Mouse (Mus musculus): ENCODE results near the gene Hoxa10. TPM values are rescaled to one million over a fixed set of nuclear protein-coding genes. Genes with fewer than 3 reads are reported as not detected.

The Hoxa10 gene
- polyA plus RNA-seq, 1 experiment = 15.8 TPM

- Histone ChIP-seq H3K4me2 (ENCODE audit: low read depth) (peak overlapping the region; percentile 79), H3K27me3 (ENCODE audit: control insufficient read depth, insufficient read depth, insufficient read length) (no peaks in the 10 kb centered on the region), H3K4me3 (peak overlapping the region; percentile 86), H3K36me3 (ENCODE audit: control insufficient read depth, insufficient read depth) (no peaks in the 10 kb centered on the region), H3K79me2 (ENCODE audit: control insufficient read depth, insufficient read depth) (peaks cover 71% of the 10 kb centered on the region), H3ac (ENCODE audit: control insufficient read depth, insufficient read length) (peak overlapping the region; percentile 16)
- TF ChIP-seq TCF3 (IDR thresholded peaks at IDR 0.05; ENCODE audit: insufficient read length, low read depth) (no peak), USF1 (IDR thresholded peaks at IDR 0.05; ENCODE audit: low read depth) (no peak), REST (IDR thresholded peaks at IDR 0.05; ENCODE audit: insufficient read depth, insufficient read length) (no peak), MAX (IDR thresholded peaks at IDR 0.05; ENCODE audit: low read depth) (no peak), E2F4 (IDR thresholded peaks at IDR 0.05; ENCODE audit: insufficient read depth) (no peak), SRF (IDR thresholded peaks at IDR 0.05; ENCODE audit: control insufficient read depth, insufficient read length, low read depth) (no peak), TCF12 (IDR thresholded peaks at IDR 0.05; ENCODE audit: insufficient read depth, poor library complexity, severe bottlenecking) (no peak), CEBPB (IDR thresholded peaks at IDR 0.05; ENCODE audit: insufficient read depth, poor library complexity, severe bottlenecking) (no peak), MYOD1 (IDR thresholded peaks at IDR 0.05; ENCODE audit: control insufficient read depth in 1 of 3, insufficient read length in 2 of 3, low read depth in 2 of 3) (no peak), POLR2AphosphoS2 (IDR thresholded peaks at IDR 0.05; ENCODE audit: insufficient read length, low read depth) (no peak), POLR2A (IDR thresholded peaks at IDR 0.05; ENCODE audit: insufficient read length, low read depth) (no peak), MYOG (IDR thresholded peaks at IDR 0.05; ENCODE audit: control insufficient read depth in 1 of 3, insufficient read depth in 1 of 3, insufficient read length in 2 of 3, low read depth in 2 of 3) (no peak)
Observed at GRCm38 (mm10) chr6:52239625-52240388, 847 bp downstream of the Hoxa10 start.

GRCm38 (mm10) chr6:52238976-52239375 is 1.7 kb downstream of the Hoxa10 start:
- Histone ChIP-seq H3K4me2 (ENCODE audit: low read depth) (peak overlapping the region; percentile 79), H3K27me3 (ENCODE audit: control insufficient read depth, insufficient read depth, insufficient read length) (no peaks in the 10 kb centered on the region), H3ac (ENCODE audit: control insufficient read depth, insufficient read length) (no peak overlapping the region), H3K4me3 (peak overlapping the region; percentile 86), H3K36me3 (ENCODE audit: control insufficient read depth, insufficient read depth) (no peaks in the 10 kb centered on the region), H3K79me2 (ENCODE audit: control insufficient read depth, insufficient read depth) (peaks cover 66% of the 10 kb centered on the region)
- TF ChIP-seq CEBPB (IDR thresholded peaks at IDR 0.05; ENCODE audit: insufficient read depth, poor library complexity, severe bottlenecking) = no peak
- TF ChIP-seq E2F4 (IDR thresholded peaks at IDR 0.05; ENCODE audit: insufficient read depth) = no peak
- no peak for TF ChIP-seq SRF (IDR thresholded peaks at IDR 0.05; ENCODE audit: control insufficient read depth, insufficient read length, low read depth)
- no peak for TF ChIP-seq REST (IDR thresholded peaks at IDR 0.05; ENCODE audit: insufficient read depth, insufficient read length)
- TF ChIP-seq MYOD1 (IDR thresholded peaks at IDR 0.05; ENCODE audit: control insufficient read depth in 1 of 3, insufficient read length in 2 of 3, low read depth in 2 of 3) = no peak

DNA sequence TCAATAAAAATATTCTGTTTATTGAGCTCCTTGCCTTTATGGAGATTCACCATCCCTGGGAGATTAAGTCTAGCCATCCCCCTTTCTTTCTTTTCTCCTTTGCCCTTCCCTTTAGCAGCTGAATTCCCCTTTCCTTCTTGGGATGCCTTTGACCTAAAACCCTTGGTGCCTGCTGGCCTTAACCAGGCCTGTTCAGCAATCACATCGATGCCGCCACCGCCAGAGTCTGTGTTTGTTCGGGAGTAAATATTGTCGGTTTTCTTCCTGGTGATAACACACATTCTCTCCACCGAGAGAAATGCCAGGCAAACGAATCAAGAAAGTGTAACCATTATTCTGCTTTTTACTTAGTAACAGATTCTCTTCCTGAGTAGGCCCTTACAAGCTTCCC is 2.5 kb downstream of the Hoxa10 start:
- Histone ChIP-seq H3ac (ENCODE audit: control insufficient read depth, insufficient read length) (no peak overlapping the region), H3K27me3 (ENCODE audit: control insufficient read depth, insufficient read depth, insufficient read length) (no peaks in the 10 kb centered on the region), H3K4me2 (ENCODE audit: low read depth) (peak overlapping the region; percentile 79), H3K36me3 (ENCODE audit: control insufficient read depth, insufficient read depth) (no peaks in the 10 kb centered on the region), H3K4me3 (peak overlapping the region; percentile 86), H3K79me2 (ENCODE audit: control insufficient read depth, insufficient read depth) (peaks cover 67% of the 10 kb centered on the region)
- TF ChIP-seq POLR2AphosphoS2 (IDR thresholded peaks at IDR 0.05; ENCODE audit: insufficient read length, low read depth) (no peak), REST (IDR thresholded peaks at IDR 0.05; ENCODE audit: insufficient read depth, insufficient read length) (no peak), POLR2A (IDR thresholded peaks at IDR 0.05; ENCODE audit: insufficient read length, low read depth) (no peak), MYOD1 (IDR thresholded peaks at IDR 0.05; ENCODE audit: control insufficient read depth in 1 of 3, insufficient read length in 2 of 3, low read depth in 2 of 3) (no peak), TCF12 (IDR thresholded peaks at IDR 0.05; ENCODE audit: insufficient read depth, poor library complexity, severe bottlenecking) (no peak), E2F4 (IDR thresholded peaks at IDR 0.05; ENCODE audit: insufficient read depth) (no peak), MYOG (IDR thresholded peaks at IDR 0.05; ENCODE audit: control insufficient read depth in 1 of 3, insufficient read depth in 1 of 3, insufficient read length in 2 of 3, low read depth in 2 of 3) (no peak), SRF (IDR thresholded peaks at IDR 0.05; ENCODE audit: control insufficient read depth, insufficient read length, low read depth) (no peak), TCF3 (IDR thresholded peaks at IDR 0.05; ENCODE audit: insufficient read length, low read depth) (no peak), CEBPB (IDR thresholded peaks at IDR 0.05; ENCODE audit: insufficient read depth, poor library complexity, severe bottlenecking) (no peak), MAX (IDR thresholded peaks at IDR 0.05; ENCODE audit: low read depth) (no peak), USF1 (IDR thresholded peaks at IDR 0.05; ENCODE audit: low read depth) (no peak)

DNA sequence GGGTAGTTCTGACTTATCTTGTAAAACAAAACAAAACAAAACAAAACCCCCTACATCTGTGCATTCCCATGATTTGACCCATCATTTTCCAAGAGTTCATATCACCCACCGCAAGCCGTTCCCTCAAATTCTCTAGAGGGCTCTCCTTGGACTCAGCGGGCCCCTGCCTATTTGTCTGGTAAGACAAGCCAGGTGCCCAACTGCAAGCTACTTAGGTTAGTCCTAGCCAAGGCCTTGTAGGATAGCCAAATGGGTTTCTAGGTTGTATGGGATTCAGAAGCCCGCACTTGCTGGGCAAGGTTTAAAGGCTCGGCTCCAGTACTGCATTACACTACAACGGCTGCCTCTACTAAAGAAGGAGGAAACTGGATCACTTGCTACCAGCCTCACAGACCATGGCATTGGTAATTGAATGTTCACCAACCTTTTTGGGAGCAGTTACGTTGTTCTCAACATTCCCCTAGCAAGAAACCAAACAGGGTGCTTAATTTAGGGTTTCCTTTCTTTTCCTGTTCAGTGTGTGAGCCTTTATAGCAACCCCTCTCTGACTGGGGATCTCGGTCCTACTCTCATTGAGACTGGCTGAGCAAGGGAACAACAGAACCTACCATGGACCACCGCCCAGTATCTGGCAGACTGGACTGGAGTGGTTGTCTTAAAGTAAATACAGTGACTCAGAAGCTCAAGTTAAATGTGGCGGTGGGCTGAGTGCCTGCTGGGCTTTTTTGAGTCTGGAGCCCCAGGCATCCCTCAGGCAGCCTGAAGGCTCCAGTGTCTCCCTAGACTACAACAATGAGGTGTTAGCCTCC is 3.1 kb downstream of the Hoxa10 start:
- H3K27me3 ChIP-seq (ENCODE audit: control insufficient read depth, insufficient read depth, insufficient read length) = no peaks in the 10 kb centered on the region
- peaks cover 73% of the 10 kb centered on the region for H3K79me2 ChIP-seq (ENCODE audit: control insufficient read depth, insufficient read depth)
- peak overlapping the region; percentile 79 for H3K4me2 ChIP-seq (ENCODE audit: low read depth)
- no peak overlapping the region for H3ac ChIP-seq (ENCODE audit: control insufficient read depth, insufficient read length)
- H3K36me3 ChIP-seq (ENCODE audit: control insufficient read depth, insufficient read depth) = no peaks in the 10 kb centered on the region
- TF ChIP-seq USF1 (IDR thresholded peaks at IDR 0.05; ENCODE audit: low read depth) (no peak), MAX (IDR thresholded peaks at IDR 0.05; ENCODE audit: low read depth) (no peak), MYOG (IDR thresholded peaks at IDR 0.05; ENCODE audit: control insufficient read depth in 1 of 3, insufficient read depth in 1 of 3, insufficient read length in 2 of 3, low read depth in 2 of 3) (no peak), POLR2AphosphoS2 (IDR thresholded peaks at IDR 0.05; ENCODE audit: insufficient read length, low read depth) (no peak), TCF3 (IDR thresholded peaks at IDR 0.05; ENCODE audit: insufficient read length, low read depth) (no peak), REST (IDR thresholded peaks at IDR 0.05; ENCODE audit: insufficient read depth, insufficient read length) (no peak), MYOD1 (IDR thresholded peaks at IDR 0.05; ENCODE audit: control insufficient read depth in 1 of 3, insufficient read length in 2 of 3, low read depth in 2 of 3) (no peak), POLR2A (IDR thresholded peaks at IDR 0.05; ENCODE audit: insufficient read length, low read depth) (no peak), SRF (IDR thresholded peaks at IDR 0.05; ENCODE audit: control insufficient read depth, insufficient read length, low read depth) (no peak), E2F4 (IDR thresholded peaks at IDR 0.05; ENCODE audit: insufficient read depth) (no peak), TCF12 (IDR thresholded peaks at IDR 0.05; ENCODE audit: insufficient read depth, poor library complexity, severe bottlenecking) (no peak), CEBPB (IDR thresholded peaks at IDR 0.05; ENCODE audit: insufficient read depth, poor library complexity, severe bottlenecking) (no peak)
- peak overlapping the region; percentile 86 for H3K4me3 ChIP-seq
